Mouse (Mus musculus) ZHBTc4 (cell line): ENCODE results near the gene Gemin8.

Experiments used
- DNase-seq: peaks from one replicate; pipeline ENCODE4 v3.0.0-alpha.2; 2011; ENCODE audit warnings: low read depth, low spot score

The Gemin8 gene

GRCm38 (mm10) chrX:166229750-166230149, 59.5 kb downstream of the Gemin8 start:
- DNase-seq, result no peak

DNA sequence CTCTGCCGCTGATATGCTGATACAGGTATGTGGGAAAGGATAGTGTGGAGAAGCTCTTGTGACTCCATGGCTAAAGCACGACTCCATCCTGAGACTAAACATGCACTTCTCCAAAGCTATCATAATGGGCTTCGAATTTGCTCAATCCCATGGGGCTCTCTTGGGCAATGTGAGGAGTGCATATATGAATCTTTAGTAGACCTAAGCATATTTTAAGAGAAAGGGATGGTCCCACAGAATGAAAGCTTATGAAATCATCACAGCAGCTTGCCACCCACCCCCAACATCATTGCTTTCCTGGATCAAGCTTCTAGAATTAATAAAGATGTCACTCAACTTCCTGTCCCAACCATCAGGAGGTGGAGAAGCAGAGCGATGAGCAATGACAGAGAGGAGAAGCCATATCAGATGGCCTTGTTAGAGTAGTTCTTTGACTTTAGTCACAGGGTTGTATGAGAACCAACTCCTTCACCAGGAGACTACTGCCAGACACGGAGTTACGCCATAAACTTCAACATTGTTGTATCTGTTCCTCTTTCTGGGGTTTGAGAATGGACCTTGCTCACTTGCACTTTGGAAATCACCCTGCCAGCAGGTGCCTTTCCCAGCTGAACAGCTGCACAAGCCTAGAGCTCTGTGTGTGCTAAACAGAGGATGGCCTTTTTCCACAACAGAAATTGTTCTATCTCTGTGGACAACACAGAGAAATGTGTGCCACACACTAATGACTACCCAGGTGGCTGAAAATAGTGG, 60.4 kb downstream of the Gemin8 start:
- DNase-seq, result no peak

DNA sequence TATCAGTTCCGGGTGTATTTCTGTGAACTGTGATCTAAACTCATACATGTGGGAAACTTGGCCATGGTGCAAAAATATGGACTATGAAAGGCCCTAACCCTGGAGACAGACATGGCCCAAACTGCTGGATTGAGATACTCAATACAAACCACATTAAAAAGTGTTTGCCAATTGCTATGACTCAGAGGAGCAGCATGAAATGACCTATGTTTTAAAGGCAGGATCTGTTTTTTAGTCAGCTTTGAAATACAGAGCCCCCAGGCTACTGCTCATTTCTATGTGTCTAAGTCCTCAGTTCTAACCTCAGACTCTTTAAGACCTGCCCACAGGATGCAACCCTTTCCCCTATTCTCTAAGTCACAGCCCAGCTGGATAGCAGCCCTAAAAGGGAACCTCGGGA, 65.9 kb downstream of the Gemin8 start:
- DNase-seq, result no peak

GRCm38 (mm10) chrX:166238831-166239460, 68.7 kb downstream of the Gemin8 start, which contains the start of gene Gpm6b:
TSS of gene Gpm6b (plus strand) at chrX:166238911.
- DNase-seq, result peak; percentile 32

- DNase-seq, result peak; percentile 10
These were observed 69.3 kb downstream of the Gemin8 start for GRCm38 (mm10) chrX:166239520-166239919.
